Mouse (Mus musculus) cerebral cortex, adult 2 months (tissue): ENCODE data around the gene Rpsa.

Experiments used
- WGBS: fragments of 180-500 bp; shearing (Covaris S2); methylation state at CpG from one replicate; pipeline ENCODE4 v1.1.7; 2018; 5-methylcytosine and 5-hydroxymethylcytosine counted together

The Rpsa gene

GRCm38 (mm10) chr9:120167826-120168225, 40.3 kb downstream of the Rpsa start:
- 63% methylated on average over 11 of the region's 11 CpGs for WGBS

GRCm38 (mm10) chr9:120171295-120171694, 43.8 kb downstream of the Rpsa start:
- 31% methylated on average over 5 of the region's 5 CpGs for WGBS

DNA sequence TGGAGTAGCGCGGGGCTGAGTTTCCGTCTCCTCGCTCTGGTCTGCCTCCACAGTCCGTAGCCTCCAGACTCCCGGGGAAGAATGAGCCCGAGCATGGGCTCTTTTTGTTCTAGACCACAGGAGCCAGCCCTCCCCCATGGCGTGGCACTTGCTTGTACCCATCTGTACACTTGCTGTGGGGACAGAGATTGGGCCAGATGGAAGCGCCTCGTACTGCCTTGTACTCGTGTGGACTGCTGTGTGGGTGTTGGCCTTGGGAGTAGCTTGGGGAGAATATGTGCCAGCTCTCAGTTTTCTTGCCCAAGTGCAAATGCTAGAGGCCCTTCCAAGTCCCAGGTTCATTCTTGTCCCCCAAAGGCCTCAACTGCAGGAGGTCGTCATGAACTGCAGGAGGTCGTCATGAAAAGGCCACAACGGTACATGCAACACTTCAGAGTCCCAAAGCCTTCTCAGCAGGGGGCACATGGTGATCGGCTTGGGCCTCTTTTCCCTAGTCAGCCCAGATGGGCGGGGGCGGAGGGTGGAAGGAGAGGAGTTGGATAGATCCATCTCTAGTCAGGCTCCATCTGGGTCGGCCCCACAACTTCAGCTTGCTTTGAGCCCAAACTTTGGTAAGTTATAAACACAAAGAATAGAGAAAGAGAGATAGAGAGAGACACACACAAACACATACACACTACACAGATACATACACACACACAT, 47.1 kb downstream of the Rpsa start:
- 48% methylated on average over 18 of the region's 18 CpGs for WGBS

- WGBS, result 54% methylated on average over 10 of the region's 10 CpGs
Measured at GRCm38 (mm10) chr9:120178813-120179212, 51.3 kb downstream of the Rpsa start.
